Mouse (Mus musculus): ENCODE measurements around the gene Rnf216.

- TF ChIP-seq POLR2A (IDR thresholded peaks at IDR 0.05; ENCODE audit: extremely low read depth, insufficient read depth, low read length) (no peak), CTCF (IDR thresholded peaks at IDR 0.05; ENCODE audit: extremely low read depth, insufficient read depth, low read length) (no peak)
These were observed 79.5 kb downstream of the Rnf216 start for GRCm38 (mm10) chr5:143033277-143033676.

Data from cortical plate, adult 2 months (tissue).